ENCODE assay signal across 22 mouse cellular contexts in genomic region chr3:146723037-146723436, GRCm38 (mm10). TPM values are rescaled to one million over a fixed set of nuclear protein-coding genes. Genes with fewer than 3 reads are reported as not detected.
A peak's percentile ranks its signal among the peaks of the same experiment; 100 is the strongest.
DNase-seq lines count a peak whose midpoint lies in the region; ATAC-seq and TF ChIP-seq lines count a peak whose summit lies in the region.
"Had no signal": no experiment of that assay in that cellular context is flagged by ENCODE, and none has a peak within 500 bp of the region (broad histone marks: within the 10 kb centered on the region; RNA-seq: fewer than 3 reads in every experiment).

No protein-coding gene starts in this region.

- H3K27ac ChIP-seq in kidney, postnatal 0 days = no peak overlapping the region
- no peak overlapping the region for H3K27ac ChIP-seq in kidney, embryonic 15.5 days
- H3K27ac ChIP-seq: embryonic facial prominence, embryonic 15.5 days; forebrain, embryonic 12.5 days; hindbrain, embryonic 13.5 days; liver, embryonic 15.5 days; neural tube, embryonic 15.5 days had no signal

- no peak overlapping the region for H3K4me3 ChIP-seq in kidney, postnatal 0 days (replicated peaks; ENCODE audit: low read depth, low read length)
- H3K4me3 ChIP-seq in kidney, embryonic 15.5 days (replicated peaks) = no peak overlapping the region
- H3K4me3 ChIP-seq: embryonic facial prominence, embryonic 15.5 days; forebrain, embryonic 12.5 days; hindbrain, embryonic 13.5 days; liver, embryonic 15.5 days; neural tube, embryonic 15.5 days had no signal

- no peaks in the 10 kb centered on the region for H3K27me3 ChIP-seq in kidney, postnatal 0 days (ENCODE audit: insufficient read depth, low read length)
- no peaks in the 10 kb centered on the region for H3K27me3 ChIP-seq in kidney, embryonic 15.5 days
- H3K27me3 ChIP-seq: embryonic facial prominence, embryonic 15.5 days; forebrain, embryonic 12.5 days; hindbrain, embryonic 13.5 days; liver, embryonic 15.5 days; neural tube, embryonic 15.5 days had no signal

- H3K9me3 ChIP-seq in kidney, postnatal 0 days (replicated peaks; ENCODE audit: low read length) = no peaks in the 10 kb centered on the region; the same call in 1 of the 2 replicates
- 0 out of 2 replicates have a peak, but pooled peaks cover 5% of the 10 kb centered on the region for H3K9me3 ChIP-seq in kidney, embryonic 15.5 days (replicated peaks)
- H3K9me3 ChIP-seq: liver, embryonic 15.5 days had no signal

- TF ChIP-seq CTCF in kidney, postnatal 0 days (IDR thresholded peaks at IDR 0.05; ENCODE audit: low read depth) = no peak

- H3K36me3 ChIP-seq in kidney, postnatal 0 days (ENCODE audit: insufficient read depth, low read length) = peaks cover 10% of the 10 kb centered on the region; the same call in 1 of the 2 replicates
- H3K36me3 ChIP-seq in kidney, embryonic 15.5 days = peaks cover 28% of the 10 kb centered on the region

- 66% methylated on average over 3 of the region's 3 CpGs for WGBS in kidney, postnatal 0 days
- WGBS in kidney, embryonic 15.5 days = 69% methylated on average over 3 of the region's 3 CpGs

- ATAC-seq in kidney, postnatal 0 days (replicated peaks; ENCODE audit: low FRiP score, low read depth) = no peak
- ATAC-seq in kidney, embryonic 15.5 days (replicated peaks; ENCODE audit: low FRiP score) = no peak
- ATAC-seq: CD4-positive, CD25-positive, alpha-beta regulatory T cell, adult 4 months; midbrain, embryonic 16.5 days had no signal

- no peak overlapping the region for H3K4me2 ChIP-seq in kidney, postnatal 0 days (ENCODE audit: low read length)
- no peak overlapping the region for H3K4me2 ChIP-seq in kidney, embryonic 15.5 days
- H3K4me2 ChIP-seq: embryonic facial prominence, embryonic 15.5 days; forebrain, embryonic 12.5 days; hindbrain, embryonic 13.5 days; liver, embryonic 15.5 days; neural tube, embryonic 15.5 days had no signal

- no peak overlapping the region for H3K9ac ChIP-seq in kidney, postnatal 0 days (ENCODE audit: low read depth, low read length)
- no peak overlapping the region for H3K9ac ChIP-seq in kidney, embryonic 15.5 days
- H3K9ac ChIP-seq: embryonic facial prominence, embryonic 15.5 days; forebrain, embryonic 12.5 days; hindbrain, embryonic 13.5 days; liver, embryonic 15.5 days; neural tube, embryonic 15.5 days had no signal

- DNase-seq in embryo, embryonic 10.5 days (ENCODE audit: low spot score) = peak; percentile 8
- no peak for DNase-seq in embryo, embryonic 11 days
- DNase-seq in kidney, postnatal 0 days (ENCODE audit: low spot score) = peak; percentile 41
- DNase-seq in right cerebral cortex, adult 18-20 months = peak; percentile 53
- DNase-seq in right cerebral cortex, postnatal 25 days = no peak
- no peak for DNase-seq in spleen, postnatal 10 days (ENCODE audit: low spot score in 2 of 2)
- DNase-seq: adrenal gland, postnatal 25 days; cerebellum, adult 2 months; cerebellum, postnatal 36 days; gastrocnemius, postnatal 36 days; kidney, adult 8-10 months; kidney, postnatal 36 days; right cerebral cortex, postnatal 14 days; thymus, postnatal 14 days had no signal

- H3K4me1 ChIP-seq in kidney, postnatal 0 days (replicated peaks; ENCODE audit: insufficient read depth, low read length) = no peaks in the 10 kb centered on the region
- no peaks in the 10 kb centered on the region for H3K4me1 ChIP-seq in kidney, embryonic 15.5 days
- H3K4me1 ChIP-seq: embryonic facial prominence, embryonic 15.5 days; forebrain, embryonic 12.5 days; hindbrain, embryonic 13.5 days; liver, embryonic 15.5 days; neural tube, embryonic 15.5 days had no signal

RNA-seq across cellular contexts. Expression of gene Samd13, which starts 37.6 kb away (rescaled TPM):
- 0.63 and 1.2 TPM in 2 replicates for polyA plus RNA-seq in kidney, postnatal 0 days (2015; fragmentation: Nextera tagmentation; extraction: Ambion mirVana)
- polyA plus RNA-seq in kidney, embryonic 15.5 days (2015; fragmentation: Nextera tagmentation; extraction: Ambion mirVana) = 0.86 and 0.96 TPM in 2 replicates
- polyA plus RNA-seq: cerebellum, adult 2 months had no signal

Comparison
In these comparisons a context has a peak if more than half of its experiments do, and no peak if none do; other contexts are left out.
1. DNase-seq: peak in embryo, embryonic 10.5 days (single experiment), kidney, postnatal 0 days (single experiment) and right cerebral cortex, adult 18-20 months (single experiment); none in embryo, embryonic 11 days (single experiment), right cerebral cortex, postnatal 25 days (single experiment) and spleen, postnatal 10 days (0 of 2).